Mouse (Mus musculus) ZHBTc4 (cell line): ENCODE results near the gene Ntng2.

ENCODE experiments used
- DNase-seq: peaks from one replicate; pipeline ENCODE4 v3.0.0-alpha.2; 2011; ENCODE audit warnings: low read depth, low spot score

Gene Ntng2

DNA sequence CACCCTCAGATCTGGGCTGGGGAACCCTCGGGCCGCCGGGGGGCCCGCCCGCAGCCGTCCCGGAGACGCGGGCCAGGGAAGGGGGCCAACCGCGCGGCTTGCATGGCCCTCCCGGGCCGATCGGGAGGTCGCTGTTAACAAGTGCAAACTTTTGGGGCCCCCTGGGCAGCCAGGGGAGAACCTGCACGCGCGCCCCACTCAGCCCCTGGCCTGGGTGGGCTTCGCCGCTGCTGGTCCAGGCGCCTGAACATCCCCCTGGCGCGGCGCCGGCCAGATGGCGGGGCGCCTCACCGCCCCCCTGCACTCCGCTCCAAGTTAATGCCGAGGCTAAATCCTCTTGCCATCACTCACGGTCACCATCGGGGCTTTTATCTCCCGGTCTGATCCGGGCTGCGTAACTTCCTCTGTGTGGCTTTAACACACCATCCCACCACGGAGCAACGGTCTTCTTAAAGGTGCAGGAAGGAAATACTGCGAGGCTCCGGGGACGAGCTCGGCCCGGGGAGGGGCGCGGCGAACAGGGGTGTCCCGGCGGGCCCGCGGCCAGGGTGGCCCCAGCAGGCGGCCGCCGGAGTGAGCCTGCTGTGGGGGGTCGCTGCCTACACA lies at the start of gene Ntng2:
Gene Ntng2, minus strand, starts transcription at position 407 of the 606 bp plus-strand sequence.
- peak; percentile 72 for DNase-seq

DNA sequence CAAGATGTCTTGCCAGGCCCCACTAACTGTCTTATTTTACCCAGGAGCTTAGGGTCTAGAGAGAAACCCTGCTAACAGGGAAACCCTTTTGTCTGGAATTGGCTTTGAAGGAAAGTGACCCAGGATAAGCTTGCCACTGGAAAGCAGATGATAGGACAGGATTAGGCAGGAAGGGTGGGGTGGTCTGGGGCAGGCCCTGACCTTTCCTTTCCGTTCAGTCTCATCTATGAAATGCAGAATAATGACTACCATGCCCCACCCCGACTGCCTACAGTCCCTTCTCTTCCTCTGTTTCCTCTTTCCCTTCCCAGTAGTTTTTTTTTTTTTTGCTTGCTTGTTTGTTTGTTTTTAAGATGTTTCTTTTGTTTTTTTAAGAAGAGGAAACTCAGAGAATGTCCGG lies 42.8 kb upstream of the Ntng2 start:
- DNase-seq, result peak; percentile 11

DNA sequence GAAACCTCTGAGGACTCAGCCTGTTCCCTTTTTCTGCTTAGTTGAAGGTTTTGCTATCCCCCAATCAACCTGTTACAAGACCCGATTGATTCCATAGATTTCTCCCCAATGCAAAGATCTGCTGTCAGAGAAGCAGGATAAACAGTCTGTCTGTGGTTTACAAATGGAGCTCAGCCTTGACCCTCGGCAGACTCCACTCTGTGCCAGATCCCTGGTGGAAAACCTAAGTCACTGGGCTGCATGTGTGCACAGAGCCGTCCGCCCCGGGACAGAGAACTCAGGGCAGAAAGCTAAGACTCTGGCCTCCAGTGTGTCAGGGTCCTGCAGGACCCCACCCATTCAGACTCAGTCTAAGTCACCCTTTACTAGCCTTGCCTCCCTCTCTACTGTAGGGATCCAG lies 34.8 kb upstream of the Ntng2 start:
- no peak for DNase-seq

DNA sequence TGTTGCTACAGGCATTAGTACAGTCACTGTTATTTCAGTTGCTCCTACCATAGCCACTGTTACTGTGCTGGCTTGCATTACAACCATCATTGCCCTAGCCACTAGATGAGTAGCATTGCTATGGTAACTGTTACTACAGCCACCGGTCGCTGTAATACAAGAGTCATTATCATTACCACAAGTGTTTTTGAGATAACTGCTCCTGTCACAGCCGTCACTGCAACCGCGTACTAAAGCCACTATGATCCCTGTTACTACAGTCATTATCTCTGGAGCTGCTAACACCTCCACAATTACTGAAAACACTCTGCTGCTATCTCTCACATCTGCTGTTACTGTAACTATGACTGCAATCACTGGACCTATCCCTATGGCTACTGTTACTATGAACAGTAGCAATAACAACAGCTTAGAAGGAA lies 24.9 kb upstream of the Ntng2 start:
- DNase-seq, result no peak

DNA sequence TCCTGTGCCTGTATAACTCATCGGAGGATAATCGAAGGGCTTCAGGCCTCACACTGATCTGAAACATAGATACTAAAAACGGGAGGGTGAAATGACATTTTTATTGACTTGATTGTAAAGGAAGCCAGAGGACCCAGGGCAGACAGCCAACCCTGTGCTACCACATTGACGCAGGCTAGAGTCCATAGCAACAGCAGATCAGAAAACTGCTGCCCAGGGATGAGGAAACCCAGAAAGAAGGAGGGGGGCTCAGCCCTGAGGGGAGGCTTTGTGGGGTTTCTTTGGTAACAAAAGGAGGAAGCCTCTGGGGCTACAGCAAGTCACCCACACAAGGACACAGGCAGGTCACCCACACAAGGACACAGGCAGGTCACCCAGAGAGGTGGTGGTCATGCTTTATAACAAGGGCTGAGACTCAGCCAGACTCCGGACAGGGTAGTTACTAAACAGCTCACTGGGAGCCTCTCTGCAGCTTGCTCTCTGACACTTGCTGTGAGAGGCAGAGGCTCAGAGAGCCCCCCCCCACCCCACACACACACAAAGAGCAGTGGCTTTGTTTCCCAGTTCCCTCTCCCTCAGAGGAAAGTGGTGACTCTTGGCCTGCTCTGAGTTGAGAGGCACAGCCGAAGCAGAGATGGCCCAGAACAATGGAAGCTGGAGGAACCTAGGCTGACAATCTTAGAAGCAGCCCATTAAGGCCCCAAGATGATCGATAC lies 19.2 kb upstream of the Ntng2 start:
- DNase-seq, result no peak

DNA sequence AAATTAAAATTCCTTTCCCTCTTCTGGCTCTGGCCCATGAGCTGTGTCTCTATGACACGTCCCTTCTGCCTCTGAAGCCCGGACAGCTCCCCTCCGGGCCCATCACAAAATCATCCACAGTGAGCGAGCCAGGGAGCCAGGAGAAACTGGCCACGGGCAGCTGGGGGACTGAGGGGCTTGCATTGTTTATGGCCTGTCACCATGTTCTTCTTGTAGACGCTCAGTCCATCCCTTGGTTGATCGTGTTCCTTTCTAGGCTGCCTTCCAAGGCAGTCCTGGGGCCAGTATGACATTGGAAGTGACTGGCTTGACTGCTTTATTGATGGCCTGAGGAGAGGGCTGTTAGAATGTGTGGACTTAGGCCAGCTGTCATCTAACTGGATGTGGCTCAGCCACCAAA lies 18.3 kb upstream of the Ntng2 start:
- DNase-seq, result no peak

DNA sequence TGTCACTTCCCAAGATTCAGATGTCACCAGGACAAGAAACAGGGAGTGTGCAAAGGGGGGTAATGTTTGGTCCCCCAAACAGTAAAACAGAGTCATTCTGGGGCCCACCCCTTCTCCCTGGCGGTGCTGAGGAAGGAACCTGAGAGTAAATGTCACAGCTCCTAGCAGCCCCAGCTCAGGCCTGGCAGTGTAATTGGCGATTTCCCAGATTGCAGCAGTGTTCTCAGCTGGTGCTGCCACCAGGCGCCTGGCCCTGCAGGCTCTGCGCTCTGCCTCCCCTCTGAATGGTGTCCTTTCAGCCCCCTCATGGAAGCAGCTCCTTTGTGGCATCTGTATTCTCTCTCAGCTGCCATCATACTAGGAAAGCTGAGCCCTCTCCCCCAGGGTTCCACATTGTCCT lies 14.0 kb upstream of the Ntng2 start:
- DNase-seq, result no peak

DNA sequence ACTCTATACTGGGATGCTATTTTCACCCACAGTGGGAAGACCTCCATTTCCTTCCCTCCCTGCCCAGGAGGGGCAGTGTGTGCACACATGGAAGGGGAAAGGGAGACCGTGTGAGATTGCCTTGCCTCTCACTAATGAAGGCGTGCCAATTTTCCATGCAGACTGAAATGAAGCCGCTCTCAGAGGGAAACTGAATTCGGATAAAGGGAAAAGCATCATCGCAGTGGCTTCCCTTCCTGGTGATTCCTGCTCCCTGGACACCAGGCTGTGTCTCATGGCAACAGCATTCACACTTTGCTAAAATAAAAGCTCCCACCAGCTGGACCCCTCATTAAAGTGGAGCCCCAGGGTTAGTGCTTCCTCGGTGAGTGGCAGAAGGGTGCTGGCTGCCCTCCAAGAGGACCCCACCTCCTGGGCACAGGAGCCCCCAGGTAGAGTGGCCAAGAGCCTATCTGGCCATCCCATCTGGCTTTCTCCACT lies 9.7 kb upstream of the Ntng2 start:
- DNase-seq, result no peak

DNA sequence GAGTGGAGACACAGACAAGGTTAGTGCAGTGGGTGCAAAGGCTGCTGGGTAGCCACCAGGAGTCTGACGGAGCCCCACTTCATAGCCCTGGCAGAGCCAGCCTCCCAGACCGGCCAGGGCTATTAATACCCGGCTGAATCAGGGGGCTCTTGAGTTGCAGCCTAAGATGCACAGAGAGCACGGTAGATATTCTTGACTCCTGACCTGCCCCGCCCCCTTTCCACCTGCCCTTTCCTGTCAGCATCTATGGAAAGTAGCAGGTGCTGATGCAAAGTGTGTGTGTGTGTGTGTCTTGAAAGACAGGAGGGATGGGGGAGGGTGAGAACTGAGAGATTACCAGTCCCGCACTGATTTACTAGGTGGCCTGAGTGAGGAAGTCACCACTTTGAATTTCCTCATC lies 8.3 kb upstream of the Ntng2 start:
- DNase-seq, result no peak

DNA sequence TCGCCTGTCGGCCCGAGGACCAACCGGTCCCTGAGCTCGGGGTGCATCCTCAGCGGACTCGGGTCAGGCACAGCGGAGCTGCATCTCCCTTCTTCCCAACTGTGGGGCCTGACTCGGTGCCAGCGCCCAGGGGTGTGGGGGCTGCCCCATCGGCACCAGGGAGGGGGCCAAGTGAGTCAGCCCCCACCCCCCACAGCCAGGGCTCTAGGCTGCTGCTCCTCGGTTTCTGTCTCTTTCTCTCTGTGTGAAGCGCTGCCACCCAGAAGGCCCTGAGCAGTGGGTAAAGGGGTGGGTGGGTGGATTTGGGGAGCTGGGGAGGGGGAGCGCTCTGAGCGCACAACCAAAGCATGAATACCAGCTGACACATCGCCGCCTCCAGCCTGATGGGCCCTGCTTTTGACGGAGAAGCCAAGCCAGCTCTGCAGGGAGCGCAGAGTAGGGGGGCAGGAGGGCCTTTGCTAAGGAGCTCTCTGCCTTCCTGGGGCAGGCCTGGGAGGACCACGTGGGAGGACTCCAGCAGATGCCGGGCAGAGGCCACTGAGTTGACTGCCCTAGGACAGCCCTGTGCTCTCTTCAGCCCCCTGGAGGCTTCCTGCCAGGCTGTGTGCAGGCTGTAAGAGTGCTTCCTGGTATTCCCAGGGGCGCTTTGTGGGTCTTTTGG lies 530 bp upstream of the Ntng2 start:
- DNase-seq, result peak; percentile 26

DNA sequence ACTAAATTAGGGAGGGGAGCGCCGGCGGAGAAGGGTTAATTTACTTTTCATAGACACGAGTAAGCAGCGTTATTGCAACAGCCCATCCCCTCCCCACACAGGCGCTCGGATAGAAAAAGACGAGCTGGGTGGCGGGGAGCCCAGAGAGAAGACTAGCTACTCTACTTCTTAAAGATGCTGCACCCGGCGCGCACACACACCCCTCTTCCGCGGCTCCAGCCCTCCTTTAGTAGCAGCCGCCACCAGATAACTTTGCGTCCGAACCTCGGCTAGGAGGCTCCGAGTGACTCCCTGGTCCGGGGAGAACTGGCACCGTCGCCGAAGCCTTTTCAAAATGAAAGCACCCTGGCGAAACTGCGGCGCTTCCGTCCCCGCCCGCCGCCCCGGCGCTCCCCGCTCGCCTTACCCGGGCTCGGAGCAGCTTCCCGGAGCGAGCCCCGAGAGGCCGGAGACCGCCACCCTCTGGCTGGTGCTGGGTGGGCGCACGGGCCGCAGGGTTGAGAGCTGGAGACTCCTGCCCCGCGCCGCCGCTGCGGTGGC lies 676 bp downstream of the Ntng2 start:
- DNase-seq, result peak; percentile 60

DNA sequence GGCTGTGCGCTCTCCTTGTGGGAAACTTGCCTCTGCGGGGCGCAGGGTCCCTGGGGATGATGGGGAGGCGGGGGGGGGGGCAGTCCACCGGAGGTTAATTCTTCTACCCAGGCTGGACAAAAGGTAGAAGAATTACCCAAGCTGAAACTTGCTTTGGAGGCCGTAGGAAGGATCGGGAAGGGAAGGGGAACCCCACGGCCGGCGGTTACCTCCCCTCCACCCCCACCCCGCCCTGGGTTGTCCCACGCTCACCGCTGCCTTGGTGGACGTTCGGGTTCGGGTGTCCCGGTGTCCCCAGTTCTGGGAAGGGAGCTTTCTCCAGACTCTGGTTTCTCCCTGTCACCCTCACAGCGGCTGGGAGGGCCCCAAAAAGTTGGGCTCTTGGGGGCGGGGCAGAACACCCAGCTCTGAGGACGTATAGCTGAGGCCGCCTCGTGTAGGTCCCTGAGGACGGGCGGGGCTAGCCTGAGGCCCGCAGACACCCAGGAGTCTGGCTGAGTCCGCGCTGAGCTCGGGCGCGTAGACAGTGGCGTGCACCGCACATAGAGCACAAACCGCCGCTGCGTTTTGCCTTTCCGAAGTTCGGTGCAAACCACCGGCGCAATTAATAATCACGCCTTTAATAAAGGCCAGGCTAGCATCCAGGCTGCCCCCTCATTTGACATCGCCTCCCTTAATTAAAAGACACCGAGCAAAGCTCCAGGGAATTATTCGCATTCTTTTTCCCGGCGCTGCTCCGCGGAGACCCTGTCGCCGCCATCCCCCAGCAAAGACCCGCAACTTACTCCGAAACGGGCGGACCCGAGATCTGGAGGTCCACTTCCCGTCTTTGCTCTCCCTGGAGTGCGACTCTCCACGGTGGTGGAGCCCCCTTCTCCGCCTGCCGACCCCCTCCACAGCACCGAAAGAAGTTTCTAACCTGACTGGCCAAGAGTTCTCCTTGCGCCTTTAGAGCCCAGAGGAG lies 1.4 kb downstream of the Ntng2 start:
- DNase-seq, result peak; percentile 63

DNA sequence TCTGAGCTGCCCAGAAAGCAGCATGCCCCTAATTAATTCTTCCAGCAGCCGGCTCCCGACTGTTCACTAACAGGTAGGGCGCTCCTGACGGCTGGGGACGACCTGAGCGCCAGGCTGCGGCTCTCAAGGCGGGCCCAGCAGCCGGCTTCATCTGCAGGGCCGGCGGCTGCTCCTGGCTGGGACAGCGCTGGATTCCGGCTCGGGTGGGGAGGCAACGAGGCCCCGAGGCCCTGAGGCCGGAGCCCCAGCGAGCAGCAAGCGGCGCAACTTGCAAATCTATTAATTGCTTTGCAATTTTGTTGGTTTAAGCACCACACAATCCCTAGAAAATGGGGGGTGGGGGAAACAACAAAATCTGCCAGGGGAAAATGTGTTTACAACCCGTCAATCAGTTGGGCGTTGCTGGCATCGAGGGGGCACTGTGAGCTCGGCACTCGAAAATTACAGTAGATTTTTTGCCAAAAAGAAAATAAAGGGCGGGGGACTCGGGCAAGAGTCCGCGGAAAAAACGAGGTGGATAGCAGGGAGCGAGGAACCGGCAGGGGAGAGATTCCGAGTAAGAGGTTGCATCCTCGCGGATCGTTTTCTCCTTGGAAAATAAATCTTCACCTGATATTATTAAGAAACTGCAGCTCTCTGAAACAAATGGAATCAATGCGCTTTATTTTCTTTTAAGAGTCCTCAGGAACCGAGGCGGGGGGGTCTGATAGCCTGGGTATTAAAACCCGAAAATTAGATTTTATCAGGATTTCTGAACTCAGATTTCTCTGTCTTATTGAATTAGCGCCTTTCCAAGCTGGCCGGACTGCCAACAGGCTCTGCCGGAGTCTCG lies 2.3 kb downstream of the Ntng2 start:
- peak; percentile 59 for DNase-seq

DNA sequence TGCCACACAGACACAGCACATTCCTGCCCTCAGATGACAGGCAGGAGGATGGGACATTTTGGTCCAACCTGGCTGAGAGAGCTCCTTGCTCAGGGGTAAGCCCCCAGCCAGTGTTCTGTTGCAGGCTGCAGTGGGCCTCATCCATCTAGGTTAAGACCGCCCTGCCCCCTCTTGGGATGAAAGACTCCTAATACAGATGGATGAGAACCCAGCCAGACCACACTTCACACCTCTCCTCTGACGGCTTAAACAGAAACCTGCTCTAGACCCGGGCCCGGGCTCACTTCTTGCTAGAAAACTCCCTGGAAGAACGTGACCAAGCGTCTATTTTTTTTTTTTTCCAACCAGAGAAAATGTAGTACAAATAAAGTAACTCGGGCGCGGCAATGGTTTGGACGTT lies 3.0 kb downstream of the Ntng2 start:
- DNase-seq, result peak; percentile 19

DNA sequence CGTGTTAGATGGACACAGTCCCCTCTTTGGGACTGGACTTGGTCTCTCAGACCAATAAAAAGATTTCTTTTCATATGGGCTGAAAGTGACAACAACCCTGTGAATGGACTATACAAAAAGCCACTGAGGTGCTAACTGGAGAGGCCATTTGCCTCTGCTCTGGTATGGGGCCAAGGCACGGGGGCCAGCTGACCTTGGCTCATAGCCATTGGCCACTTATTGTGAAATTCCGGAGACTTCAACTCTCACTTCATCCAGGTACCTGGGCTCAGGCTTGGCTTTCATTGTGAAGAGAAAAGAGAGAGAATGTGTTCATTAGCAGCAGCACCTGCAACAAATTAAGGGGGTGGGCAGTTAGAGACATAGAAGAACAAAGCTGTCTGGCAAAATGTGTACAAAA lies 4.3 kb downstream of the Ntng2 start:
- DNase-seq, result no peak

DNA sequence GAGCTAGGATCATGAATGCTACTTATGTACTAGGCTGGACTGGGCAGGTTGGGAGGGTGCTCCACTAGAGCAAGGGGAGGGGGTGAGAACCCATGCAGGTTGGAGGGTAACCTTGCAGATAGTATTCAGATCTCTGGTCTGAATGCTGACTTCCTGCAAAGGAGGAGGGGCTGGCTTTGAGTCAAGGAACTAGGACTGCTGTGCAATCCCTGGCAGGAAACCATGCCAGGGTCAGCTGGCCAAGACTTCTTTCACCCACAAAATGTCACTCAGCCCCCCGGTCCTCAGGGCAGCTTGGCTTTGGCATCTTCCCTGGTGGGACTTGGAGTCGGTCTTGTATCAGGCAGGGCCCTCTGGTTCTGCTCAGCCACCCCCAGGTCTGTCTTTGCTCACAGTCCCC lies 5.4 kb downstream of the Ntng2 start:
- no peak for DNase-seq

DNA sequence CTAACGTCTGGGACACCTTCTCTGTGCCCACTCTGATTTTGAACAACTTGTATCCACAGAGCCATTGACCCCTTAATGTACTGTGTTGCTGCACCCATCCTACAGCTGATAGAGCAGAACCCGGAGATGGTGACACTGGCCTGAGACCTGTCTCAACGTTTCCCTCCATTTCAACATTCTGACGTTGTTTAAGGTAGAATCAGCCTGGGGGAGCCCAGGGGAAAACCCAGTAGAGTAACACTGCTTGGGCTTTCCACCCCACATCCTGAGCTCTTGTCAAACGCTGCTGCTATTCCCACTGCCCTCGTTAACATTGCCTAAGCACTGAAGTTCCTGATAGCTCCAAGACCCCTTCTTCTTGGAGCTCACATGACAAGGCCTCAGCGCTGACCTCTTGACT lies 5.9 kb downstream of the Ntng2 start:
- no peak for DNase-seq

DNA sequence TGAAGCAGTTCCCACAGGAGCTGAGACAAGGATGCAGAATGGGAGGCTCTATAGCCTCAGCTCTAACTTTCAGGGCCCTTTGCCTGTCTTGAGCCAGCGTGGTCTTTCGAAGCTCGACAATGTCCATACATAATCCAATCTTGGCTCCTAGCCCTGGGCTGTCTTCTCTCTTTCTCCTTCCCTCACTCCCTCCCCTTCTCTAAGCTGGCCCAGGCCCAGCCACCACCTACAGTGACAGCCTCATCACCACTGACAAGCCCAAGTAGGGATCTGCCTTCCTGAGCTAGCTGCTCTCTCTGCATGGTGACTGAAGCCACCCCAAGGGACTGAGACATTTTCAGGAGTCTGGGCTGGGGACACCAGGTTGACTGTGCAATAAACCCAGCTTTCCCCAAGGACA lies 6.5 kb downstream of the Ntng2 start:
- DNase-seq, result no peak

DNA sequence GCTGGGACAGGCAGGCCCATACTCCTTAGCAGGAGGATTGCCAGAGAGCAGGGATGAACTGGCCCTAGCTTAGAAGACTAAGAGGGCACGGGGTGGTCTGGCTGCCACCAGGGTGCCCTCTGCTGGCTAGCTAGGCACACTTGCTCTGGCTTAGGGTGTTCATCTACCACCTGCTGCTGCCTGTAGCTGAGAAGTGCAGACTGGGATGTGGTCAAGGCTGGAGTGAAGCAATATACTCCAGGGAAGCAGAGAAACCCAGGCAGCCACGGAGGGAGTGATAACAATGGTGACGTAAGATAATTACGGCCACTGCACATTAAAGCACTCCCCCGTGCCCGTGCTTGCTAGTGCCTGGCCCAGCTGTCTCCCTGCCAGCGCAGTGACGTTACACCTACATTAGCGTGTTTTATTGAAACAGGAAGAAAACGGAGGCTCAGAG lies 7.4 kb downstream of the Ntng2 start:
- peak; percentile 69 for DNase-seq

DNA sequence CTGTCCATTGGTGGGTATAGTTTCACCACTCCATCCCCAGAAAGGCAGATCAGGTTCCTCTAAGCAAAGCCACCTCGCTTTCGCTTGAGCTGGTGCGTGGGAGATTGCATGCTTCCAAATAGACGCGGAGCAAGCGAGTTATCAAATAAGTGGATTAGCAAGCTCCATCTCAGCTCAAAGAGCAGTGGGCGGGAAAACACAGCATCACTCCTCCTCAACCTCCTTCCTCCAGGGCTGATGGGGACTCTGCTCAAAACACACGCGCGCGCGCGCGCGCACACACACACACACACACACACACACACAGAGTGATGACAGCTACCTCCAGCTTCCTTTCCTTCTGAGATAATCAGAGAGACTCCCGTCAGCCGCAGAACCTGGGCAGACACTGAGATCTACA lies 13.5 kb downstream of the Ntng2 start:
- no peak for DNase-seq

DNA sequence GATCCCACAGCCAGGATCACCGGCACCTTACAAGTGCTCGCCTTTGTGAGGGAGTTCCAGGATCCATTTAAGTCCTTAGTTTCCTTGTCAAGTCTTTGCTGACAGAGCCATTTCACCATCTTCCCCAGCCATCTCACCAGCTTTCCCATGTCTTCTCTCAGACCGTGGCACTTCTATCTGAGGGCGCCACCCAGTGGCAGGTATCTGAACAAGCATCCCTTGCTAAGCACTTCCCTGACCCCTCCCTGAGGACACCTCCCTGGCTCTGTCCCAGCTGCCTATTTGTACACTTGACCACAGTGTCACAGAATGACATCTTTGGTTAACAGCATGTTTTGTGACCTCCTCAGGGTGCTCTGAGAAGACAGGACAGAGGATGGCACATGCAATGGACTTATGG lies 15.2 kb downstream of the Ntng2 start:
- DNase-seq, result peak; percentile 86
